Mouse (Mus musculus) urinary bladder, postnatal 4 days (tissue): ENCODE measurements around the gene Ccdc120.

Experiments
- DNase-seq, 2 experiments: peaks; one replicate each; pipeline ENCODE4 v3.0.0; 2021 to 2022; ENCODE audit warnings: low spot score in 2 of 2

Gene Ccdc120

DNA sequence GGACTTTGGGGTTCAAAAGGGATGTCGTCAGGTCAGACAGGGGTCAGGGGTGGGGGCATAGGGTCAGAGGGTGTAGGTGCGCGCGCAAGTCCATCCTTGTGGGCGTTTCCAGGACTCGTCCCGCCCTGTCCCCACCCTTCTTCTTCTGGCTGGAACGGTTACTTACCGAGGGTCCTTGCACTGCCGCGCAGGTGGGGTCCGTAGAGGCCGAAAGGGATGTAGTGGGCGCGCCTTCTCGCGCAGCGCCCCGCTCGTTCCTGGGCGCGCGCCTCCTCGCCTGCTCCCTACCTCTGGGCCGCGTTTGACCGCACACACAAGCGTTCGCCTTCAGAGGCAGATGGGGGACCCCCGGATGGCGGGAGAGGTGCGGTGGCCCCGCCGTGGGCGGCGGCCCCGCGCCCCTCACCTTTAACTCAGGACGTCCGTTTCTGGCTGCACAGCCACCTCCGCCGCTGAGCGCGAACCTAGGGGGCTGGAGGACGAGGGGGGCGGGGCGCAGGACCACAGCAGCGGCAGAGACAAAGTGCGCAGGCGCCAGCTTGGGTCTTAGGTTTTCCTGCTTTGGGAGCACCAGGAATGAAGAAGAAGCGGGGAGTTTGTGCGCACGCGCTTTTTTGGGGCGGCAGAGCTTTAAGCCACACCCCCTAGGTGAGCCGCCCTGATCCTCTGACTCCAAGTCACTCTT, at the start of gene Ccdc120:
Gene Ccdc120, minus strand, starts transcription at position 474 of the 685 bp plus-strand sequence.
- DNase-seq, result peak in 1 of 2 experiments; percentile 53

DNA sequence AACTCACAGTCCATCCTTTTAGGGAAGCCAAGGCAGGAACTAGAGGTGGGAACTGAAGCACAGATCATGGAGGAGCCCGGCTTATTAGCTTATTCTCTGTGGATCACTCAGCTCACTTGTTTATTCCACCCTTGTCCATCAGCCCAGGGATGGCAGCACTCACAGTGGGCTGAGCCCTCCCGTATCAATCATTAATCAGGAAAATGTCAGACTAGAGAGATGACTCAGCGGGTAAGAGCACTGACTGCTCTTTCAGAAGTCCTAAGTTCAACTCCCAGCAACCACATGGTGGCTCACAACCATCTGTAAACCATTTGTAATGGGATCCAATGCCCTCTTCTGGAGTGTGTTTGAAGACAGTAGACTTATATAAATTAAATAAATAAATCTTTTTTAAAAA, 46.6 kb upstream of the Ccdc120 start:
- no peak for DNase-seq

DNA sequence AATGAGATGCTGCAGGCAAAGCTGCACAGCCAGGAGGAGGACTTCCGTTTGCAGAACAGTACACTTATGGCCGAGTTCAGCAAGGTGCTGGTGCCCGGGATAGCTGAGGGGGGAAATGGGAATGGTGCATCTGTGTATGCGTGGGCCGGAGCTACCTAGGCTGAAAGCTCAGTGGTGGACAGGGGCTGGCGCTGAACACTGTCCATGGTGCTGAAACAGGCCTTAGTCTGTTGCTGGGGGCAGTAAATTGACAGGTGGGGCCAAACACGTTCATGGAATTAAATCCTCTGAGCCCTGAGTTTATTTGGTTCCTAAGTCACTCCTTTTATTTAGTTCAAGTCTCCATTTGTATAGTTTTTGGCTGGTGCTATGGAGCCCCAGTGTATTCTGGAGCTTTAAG, 44.3 kb upstream of the Ccdc120 start:
- DNase-seq, result no peak

DNA sequence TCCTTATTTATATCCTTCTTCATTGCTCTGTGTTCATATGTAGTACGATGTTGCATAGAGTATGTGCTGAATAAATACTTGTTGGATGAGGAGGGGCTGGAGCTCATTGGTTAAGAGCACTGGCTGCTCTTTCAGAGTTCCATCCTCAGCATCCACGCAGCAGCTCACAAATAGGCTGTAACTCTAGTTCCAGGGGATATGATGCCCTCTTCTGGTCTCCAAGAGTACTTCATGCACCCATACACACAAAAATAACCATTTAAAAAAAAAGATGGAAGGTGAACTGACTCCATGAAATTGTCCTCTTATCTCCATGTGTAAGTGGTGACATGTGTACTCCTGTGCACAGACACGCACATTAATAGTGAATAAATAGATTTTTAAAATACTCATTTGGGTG, 42.7 kb upstream of the Ccdc120 start:
- DNase-seq, result no peak

DNA sequence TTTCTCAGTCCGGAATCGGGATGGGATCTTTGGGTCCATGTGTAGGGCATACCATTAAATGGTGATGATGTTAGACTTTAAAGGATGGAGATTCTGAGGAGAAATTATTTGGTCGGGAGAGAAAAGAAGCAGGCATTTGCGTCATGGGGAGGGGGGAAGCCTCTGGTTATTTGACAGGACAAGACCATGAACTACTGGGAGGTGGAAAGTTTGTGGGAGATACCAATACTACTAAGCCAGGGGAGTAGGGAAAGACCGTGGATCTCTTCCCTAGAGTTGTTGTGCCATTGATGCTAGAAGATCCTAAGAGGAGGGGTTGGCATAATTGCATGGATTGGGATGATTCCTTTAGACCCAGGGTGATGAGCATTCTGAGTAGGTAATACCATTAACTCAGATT, 39.6 kb upstream of the Ccdc120 start:
- no peak for DNase-seq

DNA sequence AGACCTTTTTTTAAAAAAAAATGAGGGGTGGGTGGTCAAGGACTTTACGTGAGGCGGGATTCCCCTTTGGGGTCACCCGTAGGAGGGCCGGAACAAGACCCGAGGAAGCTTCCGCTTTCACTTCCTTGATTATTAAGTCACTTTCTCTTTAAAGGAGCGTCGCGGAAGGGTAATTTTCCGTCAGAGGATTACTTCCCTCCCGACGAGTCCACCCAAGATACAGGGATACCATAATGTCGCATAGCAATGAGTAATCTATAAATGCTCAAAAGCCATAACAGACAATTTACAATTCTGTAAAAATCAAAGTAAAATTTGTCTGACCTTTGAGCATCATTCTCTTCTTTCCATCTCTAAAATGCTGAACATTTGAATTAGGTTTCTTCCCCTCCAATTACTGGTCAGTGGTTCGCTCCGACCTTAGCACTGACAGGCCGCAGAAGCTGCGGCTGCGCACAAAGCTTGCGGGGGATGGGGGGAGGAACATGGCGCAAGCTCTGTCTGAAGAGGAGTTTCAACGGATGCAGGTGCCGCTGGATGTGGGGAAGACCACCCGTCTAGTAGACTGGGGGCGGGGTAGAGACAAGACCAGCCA, 38.9 kb upstream of the Ccdc120 start, which contains the start of gene Gripap1:
Gene Gripap1, plus strand, starts transcription at position 224 of the 595 bp plus-strand sequence.
- DNase-seq, result peak; percentile 54 to 73

DNA sequence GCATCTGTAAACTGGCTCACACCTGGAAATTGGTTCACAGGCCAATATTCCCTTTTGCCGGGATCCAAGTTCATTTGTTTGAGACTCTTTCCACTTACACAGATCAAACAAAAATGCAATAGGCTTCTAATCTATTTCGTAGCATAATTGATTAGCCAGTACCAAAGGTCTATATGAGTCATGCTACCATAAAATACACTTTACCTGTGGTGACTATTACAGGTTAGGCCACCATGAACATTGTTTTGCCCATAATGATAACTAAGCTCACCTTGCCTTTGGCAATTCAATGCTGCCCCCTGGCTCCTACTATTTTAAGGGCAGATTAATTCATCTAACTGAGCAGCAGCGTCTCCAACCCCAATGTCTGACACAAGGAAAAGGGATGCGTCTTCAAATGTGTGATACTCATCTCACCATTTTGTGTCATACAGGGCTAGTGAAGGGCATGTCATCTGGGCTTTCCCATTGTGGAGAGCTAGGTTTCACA, 31.9 kb upstream of the Ccdc120 start:
- no peak for DNase-seq

DNA sequence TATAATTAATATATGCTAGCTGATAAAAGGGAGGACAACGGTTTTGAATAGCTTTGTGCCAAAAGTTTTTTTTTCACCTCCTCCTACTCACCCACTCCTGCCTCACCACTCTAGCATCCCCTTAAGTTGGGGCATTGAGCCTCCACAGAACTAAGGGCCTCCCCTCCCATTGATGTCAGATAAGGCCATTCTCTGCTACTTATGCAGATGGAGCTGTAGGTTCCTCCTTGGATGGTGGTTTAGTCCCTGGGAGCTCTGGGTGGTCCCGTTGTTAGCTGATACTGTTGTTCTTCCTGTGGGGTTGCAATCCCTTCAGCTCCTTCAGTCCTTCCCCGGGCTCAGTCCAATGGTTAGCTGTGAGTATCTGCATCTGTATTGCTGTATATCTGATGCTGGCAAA, 28.6 kb upstream of the Ccdc120 start:
- DNase-seq, result no peak

DNA sequence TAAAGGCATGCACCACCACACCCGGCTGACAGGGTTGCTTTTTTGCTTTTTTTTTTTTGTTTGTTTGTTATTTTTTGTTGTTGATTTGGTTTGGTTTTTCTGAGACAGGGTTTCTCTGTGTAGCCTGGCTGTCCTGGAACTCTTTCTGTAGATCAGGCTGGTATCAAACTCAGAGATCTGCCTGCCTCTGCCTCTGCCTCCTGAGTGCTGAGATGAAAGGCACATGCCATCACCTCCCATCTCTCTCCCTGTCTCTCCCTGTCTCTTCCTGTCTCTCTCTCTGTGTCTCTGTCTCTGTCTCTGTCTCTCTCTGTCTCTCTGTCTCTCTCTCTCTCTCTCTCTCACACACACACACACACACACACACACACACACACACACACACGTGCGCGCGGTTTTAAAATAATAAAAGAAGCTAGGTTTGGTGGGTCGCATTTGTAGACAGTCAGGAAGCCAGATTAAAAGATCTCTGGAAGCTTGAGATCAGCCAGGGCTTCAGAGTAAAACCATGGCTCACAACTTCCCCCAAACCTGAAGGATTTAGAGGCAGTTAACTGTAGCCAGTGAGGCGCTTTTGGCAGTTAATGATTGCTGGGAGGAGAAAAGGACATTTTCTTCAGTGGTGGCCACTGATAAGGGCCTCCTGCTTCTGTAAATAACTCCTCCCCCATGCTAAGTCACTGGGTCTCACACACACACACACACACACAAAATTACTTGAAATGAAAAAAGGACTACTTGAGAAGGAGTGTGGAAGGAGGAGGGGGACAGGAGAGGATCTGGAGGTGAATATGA, 27.9 kb upstream of the Ccdc120 start:
- no peak for DNase-seq

DNA sequence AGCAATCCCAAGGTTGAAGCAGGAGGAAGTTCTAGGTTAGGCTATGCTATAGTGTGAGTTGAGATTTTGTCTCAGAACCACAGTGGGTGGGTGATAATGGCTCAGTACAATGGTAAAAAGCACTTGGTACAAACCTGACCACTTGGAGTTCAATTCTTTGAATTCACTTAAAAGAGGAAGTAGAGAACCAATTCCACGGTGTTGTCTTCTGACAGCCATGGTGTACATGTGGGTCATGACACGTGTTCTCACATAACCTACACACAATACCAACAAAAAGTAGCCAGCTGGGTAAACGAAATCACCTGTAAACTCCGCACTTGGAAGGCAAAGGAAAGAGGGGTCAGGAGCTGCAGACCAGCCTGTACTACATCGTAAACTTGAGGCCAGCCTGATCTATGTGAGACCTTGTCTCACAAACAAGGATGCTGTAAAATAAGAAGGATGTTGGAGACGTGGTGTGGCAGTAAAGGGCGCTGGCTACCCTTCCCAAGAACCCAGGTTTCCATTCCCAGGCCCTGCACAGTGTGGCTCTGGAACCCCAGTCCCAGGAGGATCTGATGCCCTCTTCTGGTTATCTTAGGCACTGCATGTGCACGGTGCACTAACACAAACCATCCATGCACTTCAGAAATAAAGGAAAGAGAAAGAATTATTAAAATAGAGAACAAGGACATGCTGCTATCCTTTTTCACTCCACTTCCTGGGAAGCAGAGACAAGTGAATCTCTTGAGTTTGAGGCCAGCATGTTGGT, 25.8 kb upstream of the Ccdc120 start:
- DNase-seq, result no peak

DNA sequence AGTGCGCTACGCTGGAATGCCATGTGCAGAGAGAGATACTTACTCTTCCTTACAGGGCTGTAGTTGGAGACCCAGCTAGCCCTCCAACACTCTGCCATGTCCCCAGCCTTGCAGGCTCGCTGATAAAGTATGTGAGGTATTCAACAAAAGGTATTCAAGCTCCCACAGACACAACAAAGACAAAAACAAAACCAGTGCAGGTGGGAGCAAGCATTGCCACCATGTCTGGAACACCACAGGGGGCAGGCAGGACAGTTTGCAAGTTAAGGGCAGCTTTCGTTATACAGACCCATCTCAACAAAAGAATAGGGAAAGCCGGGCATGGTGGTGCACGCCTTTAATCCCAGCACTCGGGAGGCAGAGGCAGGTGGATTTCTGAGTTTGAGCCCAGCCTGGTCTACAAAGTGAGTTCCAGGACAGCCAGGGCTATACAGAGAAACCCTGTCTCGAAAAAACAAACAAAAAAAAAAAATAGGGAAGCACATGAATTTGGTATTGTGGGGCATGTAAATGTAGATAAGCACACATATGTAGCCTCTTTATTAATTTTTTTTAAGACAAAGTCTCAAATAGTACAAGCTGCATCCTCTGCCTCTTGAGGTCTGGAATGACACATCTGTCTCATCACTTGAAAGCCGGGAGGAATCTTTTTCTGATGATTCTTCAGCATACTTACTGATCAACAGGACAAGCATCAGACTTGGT, 24.9 kb upstream of the Ccdc120 start:
- DNase-seq, result no peak

DNA sequence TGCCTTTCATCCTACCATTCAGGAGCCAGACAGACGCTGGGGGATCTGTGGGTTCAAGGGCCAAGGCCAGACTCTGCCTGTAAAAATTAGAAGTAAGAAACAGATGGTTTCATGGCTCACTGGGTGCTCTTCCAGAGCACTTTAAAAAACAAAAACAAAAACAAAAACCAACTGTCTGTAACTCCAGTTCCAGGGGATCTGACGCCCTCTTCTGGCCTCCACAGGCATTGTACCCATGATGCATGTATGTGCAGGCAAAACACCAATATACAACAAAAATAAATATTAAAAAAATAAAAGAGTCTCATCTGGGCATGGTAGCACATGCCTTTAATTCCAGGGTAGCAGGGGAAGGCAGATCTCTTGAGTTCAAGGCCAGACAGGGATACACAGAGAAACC, 22.1 kb upstream of the Ccdc120 start:
- no peak for DNase-seq

DNA sequence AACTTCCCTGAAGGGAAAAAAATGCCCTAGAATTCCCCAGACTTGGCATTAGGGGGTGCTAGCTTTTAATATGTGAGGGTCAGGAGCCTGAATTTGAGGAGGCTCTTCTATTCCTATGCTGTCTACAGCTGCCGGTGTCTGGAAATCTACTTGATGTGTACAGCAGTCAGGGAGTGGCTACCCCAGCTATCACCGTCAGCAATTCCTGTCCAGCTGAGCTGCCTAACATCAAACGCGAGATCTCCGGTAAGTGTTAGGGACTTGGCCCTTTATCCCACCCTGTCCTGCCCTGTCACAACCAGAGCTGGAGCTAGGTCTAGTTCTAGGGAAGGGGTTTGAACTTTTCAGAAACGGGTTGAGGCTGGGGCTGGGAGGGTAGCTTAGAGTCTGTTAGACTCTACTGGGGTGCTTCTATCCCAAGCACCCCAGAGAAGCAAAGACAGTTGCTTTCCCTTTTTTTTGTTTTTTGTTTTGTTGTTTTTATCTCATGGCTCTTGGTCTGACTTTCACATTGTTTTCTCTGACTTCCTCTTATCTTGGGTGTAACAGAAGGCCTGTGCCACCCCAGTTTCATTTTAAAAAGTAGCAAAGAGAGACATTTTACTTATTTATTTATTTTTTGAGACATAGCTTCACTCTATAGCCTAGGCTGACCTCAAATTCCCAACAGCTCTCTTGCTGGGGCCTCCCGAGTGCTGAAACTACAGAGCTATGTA, 18.8 kb upstream of the Ccdc120 start:
- no peak for DNase-seq

DNA sequence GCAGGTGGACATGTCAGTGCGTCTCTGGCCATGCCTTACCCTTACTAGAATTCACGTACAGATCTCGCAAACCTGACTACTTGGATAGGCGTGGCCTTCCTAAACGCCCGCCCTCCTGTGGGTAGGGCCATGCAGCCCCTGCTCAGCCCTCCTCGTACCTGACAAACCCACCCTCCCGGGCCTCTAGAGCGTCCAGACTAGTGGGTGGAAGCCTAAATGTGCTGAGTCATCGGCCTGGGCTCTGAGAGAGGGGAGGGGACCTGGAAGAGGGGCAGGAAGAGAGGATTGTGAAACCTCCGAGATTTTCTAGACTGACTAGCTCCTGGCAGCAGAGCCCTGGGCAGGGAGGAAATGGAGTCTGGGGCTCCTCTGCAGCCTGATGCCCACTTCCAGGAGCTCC, 15.1 kb upstream of the Ccdc120 start:
- peak; percentile 54 to 61 for DNase-seq

DNA sequence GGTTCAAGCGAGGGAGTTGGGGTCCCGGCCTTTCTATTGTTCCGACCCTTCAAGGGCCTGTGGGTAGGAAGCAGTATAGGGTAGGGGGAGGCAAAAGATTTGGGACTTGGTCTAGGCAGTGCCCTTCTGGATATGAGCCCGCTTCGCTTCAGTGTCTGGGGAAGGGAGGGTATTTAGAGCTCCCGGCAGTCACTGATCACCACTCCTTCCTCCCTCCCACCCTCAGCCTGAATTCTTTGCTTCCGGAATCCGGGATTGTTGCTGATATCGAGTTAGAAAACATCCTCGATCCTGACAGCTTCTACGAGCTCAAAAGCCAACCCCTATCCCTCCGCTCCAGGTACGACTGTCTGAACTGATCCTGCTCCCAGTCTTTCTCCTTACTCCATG, 14.6 kb upstream of the Ccdc120 start:
- no peak for DNase-seq

DNA sequence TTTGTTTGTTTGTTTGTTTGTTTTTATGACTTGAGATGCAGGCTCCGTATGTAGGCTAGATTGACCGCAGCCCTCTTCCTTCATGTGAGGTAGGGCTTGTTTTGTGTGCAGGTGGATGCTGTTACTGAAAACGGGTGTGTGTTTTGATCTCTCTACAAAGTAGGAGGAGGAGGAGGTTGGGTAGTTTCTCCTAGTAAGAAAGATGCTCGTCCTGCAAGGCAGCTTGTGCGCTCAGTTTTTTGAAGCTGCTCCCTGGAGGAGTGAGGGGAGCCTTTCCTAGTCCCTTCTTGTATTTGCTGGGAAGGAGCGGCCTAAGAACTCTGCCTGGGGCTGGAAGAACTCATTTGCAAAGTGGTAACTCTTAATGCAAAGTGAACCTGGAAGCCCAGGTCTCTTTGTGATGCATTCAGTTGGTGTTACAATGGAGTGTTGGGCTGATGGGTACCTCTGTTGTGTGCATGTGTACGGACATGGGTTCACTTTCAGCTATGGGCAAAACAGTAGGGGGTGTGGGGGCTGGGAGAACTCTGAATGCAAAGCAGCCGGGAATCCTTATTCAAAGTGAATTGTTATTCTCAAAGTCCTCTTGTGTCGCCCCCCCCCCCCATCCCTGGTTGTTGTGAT, 14.1 kb upstream of the Ccdc120 start:
- DNase-seq, result no peak

DNA sequence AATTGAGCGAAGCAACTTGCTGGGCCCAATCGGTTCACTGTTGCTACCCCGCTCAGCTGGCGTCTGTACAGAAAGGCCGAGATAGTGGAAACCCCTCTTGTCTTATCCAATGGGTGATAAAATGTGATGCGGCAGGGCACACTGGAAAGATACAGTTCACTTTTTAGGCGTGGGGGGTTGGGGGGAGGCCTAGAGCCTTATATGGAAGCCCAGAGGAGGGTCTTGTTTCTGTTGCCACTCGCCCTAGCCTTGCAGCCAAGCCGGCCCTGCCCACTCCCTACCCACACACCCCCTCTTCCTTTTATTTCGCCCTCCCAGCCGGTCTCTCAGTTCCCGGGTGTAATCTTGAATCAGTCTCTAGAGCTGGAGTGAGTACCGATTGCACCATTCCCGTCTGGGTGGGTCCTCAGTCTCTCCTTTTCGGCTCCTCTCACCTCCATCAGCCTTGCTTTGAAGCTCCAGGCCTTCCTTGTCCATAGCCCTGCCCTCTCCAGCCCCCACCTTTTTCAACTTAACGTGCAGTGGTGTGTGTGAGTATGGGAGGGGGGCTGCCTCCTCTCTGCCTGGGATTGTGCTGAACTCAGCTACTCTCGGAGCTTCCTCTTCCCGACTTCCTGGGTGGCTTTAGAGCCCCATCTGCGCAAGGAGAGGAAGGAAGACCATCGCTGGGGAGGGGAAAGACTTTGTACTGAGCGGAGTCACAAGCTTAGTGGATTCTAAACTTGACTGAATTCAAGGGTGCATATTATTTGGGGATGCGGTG, 13.1 kb upstream of the Ccdc120 start:
- DNase-seq, result peak in 1 of 2 experiments; percentile 29

DNA sequence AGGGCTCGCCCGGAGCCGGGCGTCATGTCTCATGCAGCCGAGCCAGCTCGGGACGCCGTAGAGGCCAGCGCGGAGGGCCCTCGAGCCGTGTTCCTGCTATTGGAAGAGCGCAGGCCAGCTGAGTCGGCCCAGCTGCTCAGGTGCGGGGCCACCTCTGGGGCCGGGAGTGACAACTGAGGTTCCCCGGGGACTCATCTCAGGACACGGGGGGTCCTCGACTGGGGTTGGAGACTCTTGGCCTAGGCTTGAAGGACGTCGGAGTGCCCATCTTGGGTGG, 12.2 kb upstream of the Ccdc120 start:
- no peak for DNase-seq

DNA sequence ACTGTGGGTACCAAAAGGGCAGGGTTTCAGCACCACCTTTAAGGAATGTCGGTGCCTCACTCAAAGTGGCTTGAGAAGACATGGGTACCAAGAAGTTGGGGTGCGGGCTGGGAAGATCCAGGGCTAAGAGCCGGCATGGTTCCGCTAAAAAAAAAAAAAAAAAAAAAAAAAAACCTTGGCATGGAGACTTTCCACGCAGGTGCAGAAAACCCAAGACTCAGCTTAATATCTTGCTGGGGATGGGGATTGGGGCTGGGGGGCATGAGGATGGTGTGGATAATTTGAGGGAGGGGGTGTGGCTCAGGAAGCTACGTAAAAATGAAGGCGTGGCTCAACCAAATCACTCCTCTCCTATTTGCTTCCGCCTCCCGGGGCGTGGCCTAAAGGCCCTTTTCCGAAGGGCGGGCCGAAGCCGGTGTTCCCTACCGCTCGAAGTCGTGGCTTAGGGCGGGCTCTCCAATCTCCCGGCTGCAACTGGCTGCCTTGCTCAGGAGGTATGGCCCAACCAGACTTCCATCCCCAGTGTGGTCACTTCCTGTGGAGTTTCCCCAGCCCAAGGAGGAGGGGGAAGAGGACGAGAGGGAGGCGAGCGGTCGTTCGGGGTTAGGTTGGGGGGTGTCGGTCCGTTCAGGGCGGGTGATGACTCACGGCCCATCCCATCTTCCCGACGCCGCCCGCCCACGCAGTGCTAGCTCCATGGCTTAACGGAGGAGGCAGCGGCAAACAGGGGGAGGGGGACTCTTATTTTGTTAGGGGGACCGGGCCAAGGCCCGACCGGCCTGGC, 11.6 kb upstream of the Ccdc120 start, which contains the start of gene Tfe3:
Gene Tfe3, plus strand, starts transcription at position 424 of the 784 bp plus-strand sequence.
- DNase-seq, result peak; percentile 87 to 89
